Mouse (Mus musculus) CD4-positive naive resting alpha-beta T cell, adult 76 days (primary cell): ENCODE data around the gene Fpr-rs4. TPM values are rescaled to one million over a fixed set of nuclear protein-coding genes. Genes with fewer than 3 reads are reported as not detected.

Experiments
- total RNA-seq: library from RNA; stranded (reverse); gene quantifications from one replicate; pipeline ENCODE4 v1.2.4, GENCODE M21; 2023

The Fpr-rs4 gene
- not detected for total RNA-seq

DNA sequence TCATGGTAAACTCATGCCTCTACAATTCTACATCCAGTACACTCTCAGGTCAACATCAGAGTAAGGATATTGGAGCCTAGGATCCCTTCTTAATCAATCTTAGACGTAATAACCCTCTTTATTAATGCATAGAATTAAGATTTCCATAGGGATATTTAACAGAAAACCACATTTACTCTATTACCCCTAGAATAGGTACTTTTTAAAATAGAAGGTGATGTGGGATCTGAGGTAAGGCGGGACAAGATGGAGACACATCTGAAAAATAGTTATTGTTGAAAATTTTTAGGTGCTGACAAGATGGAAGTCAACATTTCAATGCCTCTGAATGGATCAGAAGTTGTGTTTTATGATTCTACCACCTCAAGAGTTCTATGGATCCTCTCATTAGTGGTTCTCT is at the start of gene Fpr-rs4:
Gene Fpr-rs4 (plus strand): TSS at position 301 of the 400 bp plus-strand sequence.

GRCm38 (mm10) chr17:18049124-18049523 is 27.6 kb downstream of the Fpr-rs4 start, which contains the start of gene Vmn2r124:
Gene Vmn2r124 (plus strand): TSS chr17:18049424.

Other genes with a start within 250 kb of the Fpr-rs4 start
- 3.1 TPM for gene Spaca6, start 194.6 kb upstream of the Fpr-rs4 start, total RNA-seq
- not detected for gene Has1, start 166.5 kb upstream of the Fpr-rs4 start, total RNA-seq
- 0.73 TPM for gene Fpr1, start 137.8 kb upstream of the Fpr-rs4 start, total RNA-seq
- gene Fpr2, start 133.9 kb upstream of the Fpr-rs4 start, total RNA-seq, result not detected
- not detected for gene Fpr3, start 133.9 kb upstream of the Fpr-rs4 start, total RNA-seq
- gene Vmn2r124, start 27.7 kb downstream of the Fpr-rs4 start, total RNA-seq, result not detected
- gene Vmn2r91, start 63.3 kb downstream of the Fpr-rs4 start, total RNA-seq, result not detected
- gene Vmn2r92, start 130.2 kb downstream of the Fpr-rs4 start, total RNA-seq, result not detected